In the genomic region with DNA sequence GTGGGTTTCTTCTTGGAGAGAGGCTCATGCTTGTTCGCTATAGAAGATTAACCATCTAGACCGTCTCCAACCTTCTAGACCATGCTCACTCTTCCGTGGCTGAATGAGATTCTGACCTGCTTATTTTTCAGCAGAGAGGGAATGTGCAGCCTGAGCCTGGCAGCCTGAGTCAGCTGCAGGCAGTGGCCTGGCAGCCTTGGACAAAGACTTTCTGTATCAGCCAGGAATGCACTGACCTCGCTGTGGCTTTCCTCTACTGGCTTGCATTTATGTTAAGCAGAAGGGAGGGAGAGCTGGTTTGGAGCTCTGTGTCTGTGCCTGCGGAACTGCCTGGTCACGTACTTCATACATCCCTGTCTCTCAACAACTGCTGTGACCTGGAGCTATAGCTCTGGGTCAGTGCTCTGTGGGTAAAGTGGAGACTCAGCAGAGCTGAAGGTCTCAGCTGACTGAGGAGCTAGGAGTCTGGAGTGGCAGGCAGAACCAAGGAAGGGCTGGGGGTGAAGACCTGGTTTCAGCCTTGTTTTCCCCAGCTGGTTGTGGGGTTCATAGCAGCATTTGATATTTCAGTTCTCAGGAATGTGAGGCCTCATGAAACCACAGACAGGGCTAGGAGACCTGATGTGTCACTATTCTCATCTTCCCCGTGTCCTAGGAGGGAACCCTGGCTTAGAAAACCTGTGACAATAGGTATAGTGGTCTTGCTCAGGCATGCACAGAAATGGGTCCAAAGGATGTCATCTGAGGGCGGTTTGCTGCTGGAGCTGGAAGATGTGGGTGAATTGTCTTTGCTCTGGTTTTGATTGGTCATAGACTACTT, we compare ENCODE assay signal across 9 mouse cellular contexts.
DNase-seq lines count a peak whose midpoint lies in the region; ATAC-seq lines count a peak whose summit lies in the region.
"Had no signal": no experiment of that assay in that cellular context is flagged by ENCODE, and none has a peak within 500 bp of the region (broad histone marks: within the 10 kb centered on the region; RNA-seq: fewer than 3 reads in every experiment).

No protein-coding gene starts in this region.

- ATAC-seq in forebrain, embryonic 14.5 days = no peak
- no peak for ATAC-seq in forebrain, embryonic 11.5 days (replicated peaks; ENCODE audit: low FRiP score)
- ATAC-seq in embryonic facial prominence, embryonic 13.5 days (ENCODE audit: insufficient number of reproducible peaks, insufficient read depth, low FRiP score, low TSS enrichment, low read depth) = 0 out of 2 replicates have a peak, but pooled peaks have one; percentile 62
- ATAC-seq in midbrain, embryonic 14.5 days (ENCODE audit: low FRiP score, low TSS enrichment) = no peak
- no peak for ATAC-seq in erythroblast, adult 5-6 weeks (replicated peaks; ENCODE audit: low FRiP score, poor library complexity, severe bottlenecking)

- no peaks in the 10 kb centered on the region for H3K9me3 ChIP-seq in forebrain, embryonic 14.5 days (replicated peaks; ENCODE audit: control insufficient read depth, low read length)
- H3K9me3 ChIP-seq in forebrain, embryonic 11.5 days (ENCODE audit: control insufficient read depth, low read length) = no peaks in the 10 kb centered on the region
- H3K9me3 ChIP-seq in embryonic facial prominence, embryonic 13.5 days = no peaks in the 10 kb centered on the region
- H3K9me3 ChIP-seq in midbrain, embryonic 14.5 days (ENCODE audit: control insufficient read depth, low read length) = no peaks in the 10 kb centered on the region

- H3K4me1 ChIP-seq in forebrain, embryonic 14.5 days (ENCODE audit: control insufficient read depth, insufficient read depth, low read length) = no peaks in the 10 kb centered on the region
- H3K4me1 ChIP-seq in forebrain, embryonic 11.5 days (replicated peaks; ENCODE audit: control insufficient read depth, insufficient read depth, low read length) = no peaks in the 10 kb centered on the region; the same call in 1 of the 2 replicates
- peaks cover 11% of the 10 kb centered on the region for H3K4me1 ChIP-seq in embryonic facial prominence, embryonic 13.5 days
- H3K4me1 ChIP-seq in midbrain, embryonic 14.5 days (ENCODE audit: control insufficient read depth, insufficient read depth, low read length) = peaks cover 9% of the 10 kb centered on the region; the same call in 1 of the 2 replicates

- H3K36me3 ChIP-seq in forebrain, embryonic 14.5 days (ENCODE audit: control insufficient read depth, insufficient read depth, low read length) = no peaks in the 10 kb centered on the region
- no peaks in the 10 kb centered on the region for H3K36me3 ChIP-seq in forebrain, embryonic 11.5 days (ENCODE audit: control insufficient read depth, insufficient read depth, low read length)
- H3K36me3 ChIP-seq in embryonic facial prominence, embryonic 13.5 days = no peaks in the 10 kb centered on the region
- H3K36me3 ChIP-seq in midbrain, embryonic 14.5 days (ENCODE audit: control insufficient read depth, insufficient read depth, low read length) = no peaks in the 10 kb centered on the region

- H3K4me2 ChIP-seq in forebrain, embryonic 14.5 days (ENCODE audit: low read length) = no peak overlapping the region
- H3K4me2 ChIP-seq in forebrain, embryonic 11.5 days (ENCODE audit: low read depth, low read length, severe bottlenecking) = no peak overlapping the region
- H3K4me2 ChIP-seq in embryonic facial prominence, embryonic 13.5 days = no peak overlapping the region
- H3K4me2 ChIP-seq in midbrain, embryonic 14.5 days (ENCODE audit: low read length) = no peak overlapping the region

- H3K27ac ChIP-seq in forebrain, embryonic 14.5 days (ENCODE audit: low read depth, low read length) = no peak overlapping the region
- H3K27ac ChIP-seq in forebrain, embryonic 11.5 days (ENCODE audit: low read depth, low read length) = no peak overlapping the region
- H3K27ac ChIP-seq in embryonic facial prominence, embryonic 13.5 days = peak overlapping the region; percentile 24; the same call in 1 of the 2 replicates
- peak overlapping the region; percentile 33; the same call in 1 of the 2 replicates for H3K27ac ChIP-seq in midbrain, embryonic 14.5 days (replicated peaks; ENCODE audit: low read depth, low read length)
- H3K27ac ChIP-seq: macrophage had no signal

- no peak overlapping the region for H3K9ac ChIP-seq in forebrain, embryonic 14.5 days (ENCODE audit: low read length)
- no peak overlapping the region for H3K9ac ChIP-seq in forebrain, embryonic 11.5 days (ENCODE audit: low read length)
- no peak overlapping the region for H3K9ac ChIP-seq in embryonic facial prominence, embryonic 13.5 days
- no peak overlapping the region for H3K9ac ChIP-seq in midbrain, embryonic 14.5 days (replicated peaks; ENCODE audit: low read length)

- WGBS in forebrain, embryonic 14.5 days = 57% methylated on average over 8 of the region's 8 CpGs
- WGBS in forebrain, embryonic 11.5 days = 57% methylated on average over 8 of the region's 8 CpGs
- 41% methylated on average over 8 of the region's 8 CpGs for WGBS in embryonic facial prominence, embryonic 13.5 days
- WGBS in midbrain, embryonic 14.5 days = 43% methylated on average over 8 of the region's 8 CpGs

- H3K27me3 ChIP-seq in forebrain, embryonic 14.5 days (replicated peaks; ENCODE audit: control insufficient read depth, insufficient read depth, low read length) = no peaks in the 10 kb centered on the region
- H3K27me3 ChIP-seq in forebrain, embryonic 11.5 days (ENCODE audit: control insufficient read depth, insufficient read depth, low read length) = no peaks in the 10 kb centered on the region
- H3K27me3 ChIP-seq in embryonic facial prominence, embryonic 13.5 days = no peaks in the 10 kb centered on the region
- H3K27me3 ChIP-seq in midbrain, embryonic 14.5 days (ENCODE audit: control insufficient read depth, insufficient read depth, low read length) = no peaks in the 10 kb centered on the region

- no peak overlapping the region for H3K4me3 ChIP-seq in forebrain, embryonic 14.5 days (ENCODE audit: low read depth, low read length)
- H3K4me3 ChIP-seq in forebrain, embryonic 11.5 days (ENCODE audit: low read depth, low read length) = no peak overlapping the region
- no peak overlapping the region for H3K4me3 ChIP-seq in embryonic facial prominence, embryonic 13.5 days
- no peak overlapping the region for H3K4me3 ChIP-seq in midbrain, embryonic 14.5 days (replicated peaks; ENCODE audit: low read depth, low read length)

- peak; percentile 29 for DNase-seq in forebrain, embryonic 14.5 days (ENCODE audit: low spot score)
- no peak for DNase-seq in forebrain, embryonic 11.5 days (ENCODE audit: low spot score)
- peak; percentile 17 for DNase-seq in ZHBTc4 (ENCODE audit: low read depth, low spot score)
- DNase-seq in kidney, adult 18-20 months = peak; percentile 41
- DNase-seq in midbrain, embryonic 14.5 days = peak; percentile 50
- DNase-seq in urinary bladder, adult 2 months (ENCODE audit: low spot score) = no peak

Comparison
In these comparisons a context has a peak if more than half of its experiments do, and no peak if none do; other contexts are left out.
1. DNase-seq: peak in forebrain, embryonic 14.5 days (single experiment), ZHBTc4 (single experiment), kidney, adult 18-20 months (single experiment) and midbrain, embryonic 14.5 days (single experiment); none in forebrain, embryonic 11.5 days (single experiment) and urinary bladder, adult 2 months (single experiment).
2. H3K27ac ChIP-seq: peak in embryonic facial prominence, embryonic 13.5 days (single experiment) and midbrain, embryonic 14.5 days (single experiment); none in forebrain, embryonic 14.5 days (single experiment) and forebrain, embryonic 11.5 days (single experiment).